Mouse (Mus musculus): ENCODE measurements around the gene Adh5.
A peak's percentile ranks its signal among the peaks of the same experiment; 100 is the strongest.

Gene Adh5

GRCm38 (mm10) chr3:138442612-138443464 lies at the start of gene Adh5:
Gene Adh5 (plus strand): TSS chr3:138443093.
- DNase-seq (ENCODE audit: low spot score in 2 of 2): peak; percentile 68 to 76

GRCm38 (mm10) chr3:138404872-138405271 lies 38.0 kb upstream of the Adh5 start:
- DNase-seq (ENCODE audit: low spot score in 2 of 2): no peak

GRCm38 (mm10) chr3:138405341-138405740 lies 37.6 kb upstream of the Adh5 start:
- peak; percentile 23 to 24 for DNase-seq (ENCODE audit: low spot score in 2 of 2)

- no peak for DNase-seq (ENCODE audit: low spot score in 2 of 2)
Measured at GRCm38 (mm10) chr3:138405840-138406239, 37.1 kb upstream of the Adh5 start.

GRCm38 (mm10) chr3:138407920-138408319 lies 35.0 kb upstream of the Adh5 start:
- no peak for DNase-seq (ENCODE audit: low spot score in 2 of 2)

GRCm38 (mm10) chr3:138409585-138409984 lies 33.3 kb upstream of the Adh5 start:
- no peak for DNase-seq (ENCODE audit: low spot score in 2 of 2)

- DNase-seq (ENCODE audit: low spot score in 2 of 2): no peak
Measured at GRCm38 (mm10) chr3:138410211-138410610, 32.7 kb upstream of the Adh5 start.

GRCm38 (mm10) chr3:138415121-138415690 lies 27.7 kb upstream of the Adh5 start, which contains the start of gene Adh4:
Gene Adh4 (plus strand): TSS chr3:138415466.
- DNase-seq (ENCODE audit: low spot score in 2 of 2): no peak

GRCm38 (mm10) chr3:138419369-138419768 lies 23.5 kb upstream of the Adh5 start:
- DNase-seq (ENCODE audit: low spot score in 2 of 2): no peak

- DNase-seq (ENCODE audit: low spot score in 2 of 2): no peak
Measured at GRCm38 (mm10) chr3:138420385-138420784, 22.5 kb upstream of the Adh5 start.

- DNase-seq (ENCODE audit: low spot score in 2 of 2): no peak
Measured at GRCm38 (mm10) chr3:138423664-138424063, 19.2 kb upstream of the Adh5 start.

GRCm38 (mm10) chr3:138424247-138424646 lies 18.6 kb upstream of the Adh5 start:
- DNase-seq (ENCODE audit: low spot score in 2 of 2): no peak

- no peak for DNase-seq (ENCODE audit: low spot score in 2 of 2)
Measured at GRCm38 (mm10) chr3:138430360-138430976, 12.4 kb upstream of the Adh5 start.

GRCm38 (mm10) chr3:138431835-138432234 lies 11.1 kb upstream of the Adh5 start:
- DNase-seq (ENCODE audit: low spot score in 2 of 2): no peak

GRCm38 (mm10) chr3:138438716-138439115 lies 4.2 kb upstream of the Adh5 start:
- DNase-seq (ENCODE audit: low spot score in 2 of 2): no peak

- no peak for DNase-seq (ENCODE audit: low spot score in 2 of 2)
Measured at GRCm38 (mm10) chr3:138442203-138442602, 690 bp upstream of the Adh5 start.

- DNase-seq (ENCODE audit: low spot score in 2 of 2): no peak
Measured at GRCm38 (mm10) chr3:138443465-138443771, 525 bp downstream of the Adh5 start.

- no peak for DNase-seq (ENCODE audit: low spot score in 2 of 2)
Measured at GRCm38 (mm10) chr3:138448077-138448860, 5.4 kb downstream of the Adh5 start.

GRCm38 (mm10) chr3:138452169-138452568 lies 9.3 kb downstream of the Adh5 start:
- DNase-seq (ENCODE audit: low spot score in 2 of 2): no peak

- DNase-seq (ENCODE audit: low spot score in 2 of 2): no peak
Measured at GRCm38 (mm10) chr3:138454234-138454633, 11.3 kb downstream of the Adh5 start.

GRCm38 (mm10) chr3:138454711-138455435 lies 12.0 kb downstream of the Adh5 start:
- no peak for DNase-seq (ENCODE audit: low spot score in 2 of 2)

Measured in frontal cortex, postnatal 25 days (tissue).